Mouse (Mus musculus): Measurements from ENCODE around the gene Cltc. TPM values are rescaled to one million over a fixed set of nuclear protein-coding genes. Genes with fewer than 3 reads are reported as not detected.
"Not testable (repeated sequence)": the region's sequence is repeated elsewhere in the genome, so short reads cannot be mapped to it uniquely, and the experiment has no call there.

Gene Cltc
- total RNA-seq (2021) (100 to 1,000 TPM; 256 to 440 TPM), polyA plus RNA-seq (2012; rRNA removed) (63.5 and 81.1 TPM in 2 replicates)
- long read RNA-seq, full-length matches to known transcripts = 16 of 33 reads
- long read RNA-seq, partial matches to known transcripts = 16 of 33 reads
- long read RNA-seq, other reads (novel, unspliced or antisense) = 1 of 33 reads

DNA sequence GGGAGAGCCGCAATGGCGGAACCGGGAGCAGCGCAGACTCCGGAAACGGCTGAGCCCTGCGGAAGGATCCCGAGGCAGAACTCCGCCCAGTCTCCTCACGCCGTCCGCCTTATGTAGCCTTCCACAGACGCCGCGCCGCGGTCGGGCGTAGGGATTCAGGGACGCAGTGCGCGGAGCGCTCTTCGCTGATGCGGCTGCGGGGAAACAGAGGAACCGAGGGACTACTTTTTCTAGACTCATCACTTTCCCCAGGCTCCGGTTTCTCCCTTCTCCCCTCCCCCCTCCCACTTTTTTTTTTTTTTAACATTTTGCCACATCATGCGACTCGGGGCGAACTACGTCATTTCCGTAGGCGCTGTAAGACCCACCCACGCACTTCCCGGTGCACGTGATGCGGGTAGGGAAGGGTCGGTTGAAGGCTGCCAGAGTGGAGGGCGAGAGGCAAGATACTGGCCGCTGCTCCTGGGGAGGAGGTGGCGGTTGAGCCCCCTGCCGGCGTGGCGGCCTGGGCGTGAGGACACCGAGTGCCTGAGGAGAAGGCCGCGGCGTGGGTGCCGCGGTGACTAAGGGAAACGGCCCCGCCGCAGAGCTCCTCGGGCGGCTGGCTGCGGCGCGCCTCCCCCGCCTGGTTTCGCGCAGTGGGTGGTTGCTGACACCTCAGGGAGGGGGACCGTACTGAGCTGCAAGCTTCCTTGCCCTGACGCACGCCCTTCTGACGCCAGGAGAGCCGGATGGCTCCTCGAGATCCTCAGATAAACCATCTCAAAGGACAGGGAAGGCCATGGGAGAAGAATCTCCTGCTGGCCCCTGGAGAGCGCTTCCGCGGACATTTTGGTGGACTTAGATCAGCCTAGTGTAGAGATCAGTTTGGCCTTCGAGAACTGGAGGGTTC lies at the start of gene Cltc:
TSS of gene Cltc (minus strand) at position 86 of the 892 bp plus-strand sequence.
- DNase-seq = peak; percentile 97

DNA sequence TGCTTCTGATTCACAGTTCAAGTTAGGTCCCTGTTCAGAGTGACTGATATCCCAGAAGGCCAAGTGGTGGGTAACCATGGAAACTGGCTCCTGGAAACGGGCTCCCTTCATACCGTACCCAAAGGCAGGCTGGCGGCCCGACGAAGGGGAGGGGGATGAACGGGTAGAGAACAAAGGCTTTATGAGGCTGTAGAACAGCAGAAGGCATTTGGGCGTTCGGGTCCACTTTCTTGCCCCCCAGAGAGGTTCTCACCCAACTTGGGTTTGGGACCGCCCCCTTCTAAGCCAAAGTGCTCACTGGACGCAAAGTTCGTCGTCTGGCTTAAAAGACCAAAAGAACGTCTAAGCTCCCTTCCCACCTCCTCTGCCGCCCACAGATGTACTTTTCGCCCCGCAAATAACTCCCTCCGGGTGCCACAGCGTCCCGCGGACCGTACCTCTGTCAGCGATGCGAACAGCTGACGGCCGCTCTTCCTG lies 49.7 kb upstream of the Cltc start:
- peak; percentile 77 for DNase-seq

DNA sequence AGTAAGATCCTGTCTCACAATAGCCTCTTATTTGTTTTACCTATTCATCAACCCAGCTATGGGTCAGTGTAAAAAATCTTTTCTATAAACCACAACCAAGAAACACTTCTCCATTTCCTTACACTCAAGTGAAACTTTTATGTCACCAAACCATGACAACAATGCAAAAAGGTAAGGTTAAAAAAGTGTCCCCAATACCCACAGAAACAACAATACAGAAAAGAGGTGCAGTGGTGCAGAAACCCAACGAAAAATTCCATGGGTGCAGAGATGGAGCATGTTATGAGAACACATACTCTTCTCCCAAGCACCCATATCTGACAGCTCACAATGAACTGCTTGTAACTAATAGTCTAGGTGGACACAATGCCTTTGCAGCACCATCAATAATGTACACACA lies 36.8 kb upstream of the Cltc start:
- no peak for DNase-seq

DNA sequence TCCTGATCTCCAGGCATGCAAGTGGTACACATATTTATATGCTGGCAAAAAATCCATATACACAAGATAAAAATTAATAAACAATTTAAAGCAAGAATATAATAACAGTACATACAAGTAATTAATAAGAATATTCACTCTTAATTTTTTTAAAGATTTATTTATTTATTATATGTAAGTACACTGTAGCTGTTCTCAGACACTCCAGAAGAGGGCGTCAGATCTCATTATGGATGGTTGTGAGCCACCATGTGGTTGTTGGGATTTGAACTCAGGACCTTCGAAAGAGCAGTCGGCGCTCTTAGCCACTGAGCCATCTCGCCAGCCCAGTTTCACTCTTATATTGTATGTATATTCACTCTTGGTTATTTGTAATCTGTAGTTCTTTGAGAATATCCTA lies 30.1 kb upstream of the Cltc start:
- not testable (repeated sequence) for DNase-seq

DNA sequence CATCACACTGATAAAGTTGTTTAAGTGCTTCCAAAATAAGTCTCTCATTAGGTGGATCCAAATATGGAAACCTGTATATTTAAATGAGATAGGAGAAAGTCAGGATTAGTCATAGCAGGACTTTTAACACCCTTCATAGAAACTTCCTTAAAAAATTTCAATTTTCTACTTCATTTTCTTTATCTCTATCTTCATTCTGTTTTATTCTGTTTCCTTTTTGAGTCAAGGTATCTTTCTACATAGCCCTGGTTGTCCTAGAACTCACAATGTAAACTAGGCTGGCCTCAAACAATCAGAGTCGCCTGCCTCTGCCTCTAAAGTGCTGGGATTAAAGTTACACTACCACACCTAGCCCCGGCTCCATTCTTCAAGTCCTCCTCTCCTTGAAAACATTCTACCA lies 28.4 kb upstream of the Cltc start:
- DNase-seq = no peak

DNA sequence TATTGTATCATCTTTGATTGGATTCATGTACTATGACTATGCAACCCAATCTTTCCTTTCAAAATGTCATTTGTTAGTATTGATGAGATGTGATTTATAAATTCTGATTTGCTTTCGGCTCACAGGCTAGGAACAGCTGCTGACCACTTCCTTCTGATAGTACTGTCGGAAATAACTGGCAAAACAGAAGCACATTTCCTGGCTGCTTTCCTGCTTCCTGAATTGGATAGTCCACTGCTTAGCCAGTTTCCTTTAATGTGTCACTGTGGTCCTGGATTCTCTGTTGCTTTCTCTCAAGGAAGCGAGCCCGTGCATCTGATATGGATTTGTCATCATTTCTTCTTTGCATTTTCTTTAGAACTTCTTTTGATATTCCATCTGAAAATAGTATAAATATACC lies 12.5 kb upstream of the Cltc start:
- DNase-seq = no peak

DNA sequence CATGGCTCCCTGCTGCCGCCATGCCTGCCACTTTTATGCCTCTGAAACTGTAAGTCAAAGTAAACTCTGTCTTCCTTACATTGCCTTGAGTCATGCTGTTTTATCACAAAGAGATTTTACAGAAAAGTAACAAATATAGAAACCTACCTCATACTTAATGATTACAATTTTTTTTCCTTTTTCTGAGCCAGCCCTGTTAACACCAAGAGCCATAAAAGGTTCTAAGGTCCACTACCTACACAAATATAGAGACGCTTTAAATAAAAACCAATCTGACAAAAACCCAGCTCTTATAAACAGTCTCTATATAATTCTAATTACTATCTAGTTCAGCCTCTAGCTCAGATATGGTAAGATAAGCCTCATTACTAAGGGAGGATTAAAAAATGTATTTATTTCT lies 7.1 kb upstream of the Cltc start:
- DNase-seq = no peak

DNA sequence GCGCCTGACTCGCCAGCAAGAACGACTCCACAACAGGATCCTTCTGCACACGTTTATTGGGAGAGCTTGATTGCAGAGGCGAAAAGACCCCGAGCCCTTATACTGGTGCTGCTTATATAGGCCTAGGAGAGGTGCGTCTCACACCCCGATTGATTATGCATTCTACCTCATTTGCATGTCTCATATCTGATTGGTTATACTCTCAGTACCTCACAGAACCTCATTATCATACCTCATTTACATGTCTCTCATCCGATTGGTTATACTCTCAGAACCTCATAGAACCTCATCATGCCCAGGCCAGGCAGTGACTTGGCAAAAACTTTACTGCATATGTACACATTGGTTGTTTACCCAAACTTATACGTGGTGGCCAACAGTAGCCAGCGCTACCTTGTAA lies 5.8 kb upstream of the Cltc start:
- not testable (repeated sequence) for DNase-seq

DNA sequence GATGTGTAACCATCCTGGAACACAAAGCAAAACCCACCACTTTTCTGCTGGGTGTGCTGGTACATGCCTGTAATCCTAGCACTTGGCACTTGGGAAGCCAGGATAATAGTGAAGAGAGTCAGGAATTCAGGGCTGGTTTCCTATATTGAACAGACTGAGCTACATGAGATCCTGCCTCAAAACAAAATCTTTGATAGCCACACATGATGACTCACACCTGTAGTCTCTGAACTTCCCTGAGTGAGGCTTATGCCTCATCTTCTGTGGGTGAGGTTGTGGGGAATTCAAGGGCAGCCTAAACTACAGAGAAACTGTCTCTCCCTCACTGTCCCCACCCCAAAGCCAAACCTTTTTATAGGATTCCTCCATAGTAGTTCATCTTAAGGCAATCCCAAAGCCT lies 3.0 kb upstream of the Cltc start:
- DNase-seq = peak; percentile 40

DNA sequence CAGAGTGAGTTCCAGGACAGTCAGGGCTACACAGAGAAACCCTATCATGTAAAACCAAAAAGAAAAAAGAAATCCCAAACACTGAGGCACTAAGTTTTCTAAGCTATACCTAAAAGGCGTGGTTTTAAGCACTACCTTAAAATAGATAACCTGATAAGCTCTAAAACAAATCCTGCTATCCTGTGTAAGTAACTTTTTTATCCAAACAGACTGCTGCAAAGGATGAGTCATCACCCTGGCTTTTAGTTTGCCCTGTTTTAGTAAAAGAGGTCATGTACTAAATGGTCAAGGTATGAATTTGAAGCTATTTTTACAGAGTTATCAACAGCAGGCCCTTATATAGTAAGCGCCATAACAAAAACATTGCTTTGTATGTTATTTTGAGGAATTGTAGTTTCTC lies 2.5 kb upstream of the Cltc start:
- DNase-seq = no peak

DNA sequence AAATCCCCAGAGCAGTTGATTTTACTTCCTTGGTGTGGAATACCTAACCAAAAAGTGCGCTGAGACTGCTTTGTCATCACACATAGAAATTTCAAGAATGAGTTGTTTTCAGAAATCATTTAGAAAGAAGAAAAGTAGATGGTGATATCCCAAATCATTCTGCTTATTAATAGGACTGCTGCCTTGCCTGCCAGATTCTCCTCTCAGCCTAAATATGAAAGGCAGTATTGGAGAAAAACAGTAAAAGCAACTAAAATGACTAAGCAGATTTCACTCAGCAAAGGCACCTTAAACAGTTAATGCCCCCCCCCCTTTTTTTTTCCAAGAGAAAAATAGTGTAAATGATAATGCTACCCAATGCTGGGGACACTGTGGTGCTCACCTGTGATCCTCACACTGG lies 1.9 kb upstream of the Cltc start:
- no peak for DNase-seq

DNA sequence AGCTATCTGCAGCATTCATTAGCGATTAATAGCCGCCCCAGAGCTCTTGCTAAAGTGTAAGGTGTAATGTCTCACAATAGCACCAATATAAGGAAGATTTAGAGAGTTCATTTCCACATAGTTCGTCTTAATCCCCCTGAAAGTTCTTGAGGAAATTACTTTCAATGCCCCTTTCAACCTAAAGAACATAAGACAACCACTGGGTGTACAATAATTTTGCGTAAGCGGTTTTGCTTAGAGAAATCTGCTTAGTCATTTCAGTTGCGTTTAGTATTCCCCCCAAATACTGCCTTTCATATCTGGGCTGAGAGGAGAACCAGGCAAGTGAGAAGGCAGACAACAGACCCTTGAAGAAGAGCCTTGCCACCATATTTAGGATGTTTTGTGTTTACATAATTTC lies 1.2 kb upstream of the Cltc start:
- DNase-seq = no peak

DNA sequence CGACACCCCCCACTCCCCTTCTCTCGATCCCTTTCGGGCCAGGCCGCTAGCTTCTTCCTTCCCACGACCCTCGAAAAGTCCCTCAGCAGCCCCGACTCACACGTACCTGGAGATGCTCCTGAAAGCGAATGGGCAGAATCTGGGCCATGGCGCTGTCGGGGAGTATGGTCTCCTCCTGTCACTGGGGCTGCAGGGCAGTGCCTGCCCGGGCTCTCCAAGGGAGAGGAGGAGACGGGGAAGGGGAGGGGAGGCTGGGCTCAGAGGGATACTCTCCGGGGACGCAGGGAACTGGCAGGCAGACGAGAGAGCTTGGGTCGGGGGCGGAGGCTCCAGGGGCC lies 254 bp downstream of the Cltc start:
- DNase-seq = no peak

DNA sequence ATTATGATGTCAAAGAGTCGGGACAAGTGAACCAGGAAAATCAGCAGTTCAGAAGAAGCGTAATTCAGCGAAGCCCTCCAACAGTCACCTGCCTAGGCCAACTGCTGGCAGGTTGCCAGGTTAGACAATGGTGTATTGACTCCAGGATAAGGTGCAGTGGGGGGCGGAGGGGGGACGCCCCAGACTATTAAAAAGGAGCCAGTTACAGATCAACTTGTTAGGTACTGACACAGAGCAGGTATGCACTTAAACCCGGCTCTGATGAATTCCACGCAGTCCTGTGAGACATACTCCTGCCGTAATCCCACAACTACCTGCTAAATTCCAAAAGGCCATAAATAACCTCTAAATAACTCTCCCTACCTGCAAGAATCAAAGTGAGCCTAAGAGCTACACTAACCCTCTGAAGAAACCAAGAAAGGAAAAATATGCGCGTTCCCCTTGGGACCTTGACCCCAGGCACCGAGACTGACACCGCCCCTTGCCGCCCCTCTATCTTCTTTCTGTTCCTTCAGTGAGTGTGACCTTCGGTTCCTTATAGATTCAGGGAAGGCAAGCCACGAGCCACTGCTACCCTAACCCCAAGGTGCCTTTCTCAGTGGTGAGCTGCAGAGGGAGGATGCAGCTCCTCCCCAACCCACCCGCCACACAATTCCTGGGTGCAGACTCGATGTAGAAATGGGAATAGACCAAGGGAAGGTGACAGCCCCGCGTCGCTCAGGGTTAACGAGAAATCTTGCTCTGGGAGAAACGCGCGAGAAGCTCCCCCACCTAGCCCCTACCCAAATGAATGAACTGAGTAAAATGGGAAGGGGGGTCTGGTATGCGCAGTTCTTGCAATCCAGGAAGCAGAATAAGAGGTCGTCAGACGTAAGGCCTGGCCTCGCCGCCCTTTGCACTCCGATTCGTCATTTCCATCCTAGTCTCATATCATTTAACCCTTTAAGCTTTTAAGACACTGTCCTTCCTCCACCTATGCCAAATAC lies 916 bp downstream of the Cltc start:
- peak; percentile 49 for DNase-seq

DNA sequence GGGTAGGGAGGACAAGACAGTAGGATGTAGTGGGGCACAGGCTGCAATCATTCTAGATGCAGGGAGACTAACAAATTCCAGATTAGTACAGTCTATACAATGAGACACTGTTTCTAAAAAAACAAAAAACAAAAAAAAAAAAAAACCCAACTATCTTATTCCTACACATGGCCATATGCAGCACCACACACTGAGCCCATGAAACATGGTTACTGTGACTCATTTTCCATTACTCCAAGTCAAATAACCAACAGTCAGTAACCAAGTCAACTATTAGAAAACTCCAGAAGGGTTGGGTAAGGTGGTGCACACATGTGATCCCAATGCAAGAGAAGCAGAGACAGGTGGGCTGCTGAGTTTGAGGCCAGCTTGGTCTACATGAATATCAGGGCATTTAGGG lies 5.0 kb downstream of the Cltc start:
- DNase-seq = no peak

DNA sequence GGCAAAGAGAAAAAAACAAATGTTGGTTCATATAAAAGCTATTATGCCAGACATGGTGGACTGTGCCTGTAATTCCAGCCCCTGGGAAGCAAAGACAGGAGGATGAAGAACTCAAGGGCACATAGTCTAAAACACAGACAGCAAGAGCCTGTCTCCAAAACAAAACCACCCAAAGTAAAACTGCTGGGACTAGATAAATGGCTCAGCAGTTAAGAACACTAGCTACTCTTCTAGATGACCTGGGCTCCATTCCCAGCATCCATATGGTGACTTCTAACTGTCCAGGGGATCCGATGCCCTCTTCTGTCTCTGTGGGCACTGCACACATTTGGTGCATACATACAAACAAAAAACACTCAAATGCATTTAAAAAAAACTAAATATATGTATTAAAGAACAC lies 6.4 kb downstream of the Cltc start:
- DNase-seq = no peak

DNA sequence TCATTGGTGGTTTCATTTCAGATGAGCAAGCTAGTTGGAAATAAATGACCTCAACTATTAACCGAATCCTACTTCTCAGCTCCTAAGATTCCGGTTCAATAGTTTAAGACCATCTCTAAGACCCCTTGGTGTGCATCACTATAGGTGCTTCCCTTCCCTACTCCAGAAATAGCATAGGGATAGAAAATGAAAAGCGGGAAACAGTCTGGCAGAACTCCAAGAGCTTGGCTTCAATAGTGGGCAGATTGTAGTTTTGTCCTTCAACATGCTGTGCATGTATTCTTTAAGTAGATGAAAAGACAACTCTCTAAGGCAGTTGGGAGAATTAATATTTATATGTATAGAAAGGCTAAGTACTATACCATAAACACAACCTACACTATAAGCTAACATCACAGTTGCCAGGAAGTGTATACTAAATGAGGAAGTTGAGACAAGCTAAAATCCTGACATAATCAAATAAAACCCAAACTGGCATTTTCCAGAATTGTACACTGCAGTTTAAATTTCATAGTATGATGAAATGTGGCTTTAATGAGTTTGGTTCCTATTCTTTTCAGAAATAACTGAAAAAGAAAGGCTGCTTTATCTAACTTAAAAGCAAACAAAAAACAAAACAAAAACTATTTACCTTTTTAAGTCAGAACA lies 7.5 kb downstream of the Cltc start:
- no peak for DNase-seq

DNA sequence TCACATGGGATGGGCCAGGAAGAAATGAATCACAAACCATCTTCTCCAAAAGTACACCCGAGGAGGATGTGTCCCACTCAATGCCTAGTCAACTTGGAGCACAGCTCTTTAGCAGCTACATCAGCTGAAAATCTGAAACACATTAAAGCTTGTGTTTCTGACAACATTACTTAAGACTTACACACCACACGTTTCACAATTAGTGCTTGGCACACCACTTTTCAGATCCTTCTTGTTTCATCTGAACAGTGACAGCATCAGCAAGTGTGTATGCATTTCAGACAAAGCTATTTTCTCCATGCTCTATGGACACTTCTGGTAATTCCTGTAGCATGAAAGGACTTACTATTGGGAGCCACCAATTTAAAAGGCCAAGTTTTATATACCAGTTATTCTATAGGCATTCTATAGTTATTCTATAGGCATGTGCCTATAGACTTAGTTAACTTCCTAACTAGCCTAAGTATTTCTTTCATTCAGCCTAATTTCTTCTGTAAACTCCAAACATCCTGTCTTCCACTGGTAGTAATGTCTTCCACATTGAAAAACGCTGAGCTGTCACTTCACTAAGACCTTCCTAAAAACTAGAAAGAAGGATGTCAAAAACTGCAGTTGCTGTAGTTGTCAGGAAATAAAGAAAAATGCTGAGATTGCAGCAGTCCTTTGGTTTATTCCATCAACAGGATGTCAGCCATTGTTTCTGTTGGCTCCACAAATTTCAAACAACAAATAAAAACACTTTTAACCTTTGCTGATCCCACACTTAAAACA lies 11.5 kb downstream of the Cltc start:
- no peak for DNase-seq

DNA sequence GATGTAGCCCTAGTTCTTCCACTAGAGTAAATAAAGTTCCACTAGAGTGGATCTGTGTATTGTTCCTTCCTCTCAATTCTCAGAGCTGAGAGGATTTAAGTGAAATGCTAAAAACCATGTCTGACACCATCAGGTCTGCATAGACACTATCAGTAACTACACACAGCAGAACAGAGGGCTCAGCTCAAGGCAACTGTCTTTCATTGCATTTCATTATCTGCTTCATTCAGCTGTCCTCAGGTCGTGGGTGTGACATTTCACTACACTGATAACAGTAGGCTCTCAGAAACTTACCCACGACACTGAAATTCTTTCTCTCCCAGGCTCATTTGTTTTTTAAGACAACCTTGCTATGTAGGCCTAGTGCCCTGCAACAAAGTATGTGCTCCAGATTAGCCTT lies 14.8 kb downstream of the Cltc start:
- DNase-seq = no peak

DNA sequence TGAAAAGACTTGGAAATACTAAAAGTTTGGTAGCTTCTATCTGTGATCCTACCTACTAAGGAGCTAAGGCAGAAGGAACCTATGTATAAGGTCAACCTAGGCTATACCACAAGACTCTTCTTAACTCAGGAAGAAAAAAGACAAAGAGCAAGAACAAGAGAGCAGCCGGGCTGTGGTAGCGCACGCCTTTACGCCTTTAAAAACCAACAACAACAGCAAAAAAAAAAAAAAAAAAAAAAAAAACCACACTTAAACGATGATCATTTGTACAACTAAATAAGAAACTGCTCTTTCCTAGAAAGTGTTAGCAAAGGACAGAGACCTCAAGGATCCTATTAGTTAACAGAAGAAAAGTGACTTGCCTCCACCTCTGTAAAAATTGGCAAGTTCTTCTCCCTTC lies 15.9 kb downstream of the Cltc start:
- DNase-seq = no peak

DNA sequence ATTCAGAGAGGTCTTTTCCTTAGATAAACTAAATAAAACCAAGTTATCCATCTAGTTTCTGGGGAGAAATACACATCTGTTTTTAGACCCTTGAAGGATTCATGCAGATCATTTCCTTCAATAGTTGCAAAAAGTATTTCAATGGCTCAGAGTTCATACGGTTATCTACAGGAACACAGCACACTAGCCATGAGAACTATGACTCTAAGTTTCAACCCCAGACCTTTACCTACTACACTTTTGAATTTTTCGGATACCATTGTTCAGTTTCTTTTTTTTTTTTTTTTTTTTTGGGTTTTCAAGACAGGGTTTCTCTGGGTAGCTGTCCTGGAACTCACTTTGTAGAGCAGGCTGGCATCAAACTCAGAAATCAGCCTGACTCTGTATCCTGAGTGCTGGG lies 17.9 kb downstream of the Cltc start:
- DNase-seq = no peak

Measured in adrenal gland, adult 2 months (tissue).